Mouse (Mus musculus) limb, embryonic 12.5 days (tissue): ENCODE measurements around the gene Tor2a. TPM values are rescaled to one million over a fixed set of nuclear protein-coding genes. Genes with fewer than 3 reads are reported as not detected.

Experiments used
- ATAC-seq: fragments of 200-750 bp; cut with Nextera tagmentation; 2 replicates; pipeline ENCODE4 v1.8.0; 2017; ENCODE audit warnings: low read depth, moderate TSS enrichment; ENCODE audit not compliant: insufficient number of reproducible peaks, insufficient read depth, low FRiP score, low TSS enrichment
- H3K27ac ChIP-seq: fragments of 300-500 bp; sonication (generic); 2 replicates; pipeline ENCODE4 v1.5.1; 2016; ENCODE audit warnings: mild to moderate bottlenecking, moderate library complexity
- H3K27me3 ChIP-seq: fragments of 300-500 bp; sonication (generic); 2 replicates; pipeline ENCODE4 v1.6.1; 2016; ENCODE audit warnings: mild to moderate bottlenecking, moderate library complexity
- H3K36me3 ChIP-seq: fragments of 300-500 bp; sonication (generic); 2 replicates; pipeline ENCODE4 v1.6.1; 2016; ENCODE audit warnings: mild to moderate bottlenecking, moderate library complexity
- H3K4me1 ChIP-seq: fragments of 300-500 bp; sonication (generic); replicated peaks from 2 replicates; pipeline ENCODE4 v1.6.1; 2016
- H3K4me2 ChIP-seq: fragments of 300-500 bp; sonication (generic); 2 replicates; pipeline ENCODE4 v1.6.1; 2016; ENCODE audit warnings: mild to moderate bottlenecking, moderate library complexity
- H3K4me3 ChIP-seq: fragments of 300-500 bp; sonication (generic); replicated peaks from 2 replicates; pipeline ENCODE4 v1.5.1; 2016; ENCODE audit warnings: mild to moderate bottlenecking
- H3K9ac ChIP-seq: fragments of 300-500 bp; sonication (generic); replicated peaks from 2 replicates; pipeline ENCODE4 v1.6.1; 2016; ENCODE audit warnings: mild to moderate bottlenecking, moderate library complexity
- H3K9me3 ChIP-seq: fragments of 300-500 bp; sonication (generic); 2 replicates; pipeline ENCODE4 v1.6.1; 2016; ENCODE audit warnings: mild to moderate bottlenecking, moderate library complexity
- WGBS: fragments of 180-500 bp; shearing (Covaris S2); methylation state at CpG from one replicate; pipeline ENCODE4 v1.1.7; 2016; 5-methylcytosine and 5-hydroxymethylcytosine counted together
- polyA plus RNA-seq: library from polyadenylated mRNA; unstranded; fragments of >200 nt; fragmentation: Nextera tagmentation; extraction: Ambion mirVana; gene quantifications from 2 replicates; pipeline ENCODE4 v1.2.1, GENCODE M21; 2016

Gene Tor2a
- polyA plus RNA-seq, 1 experiment from 2014 or later, result 58.8 TPM

DNA sequence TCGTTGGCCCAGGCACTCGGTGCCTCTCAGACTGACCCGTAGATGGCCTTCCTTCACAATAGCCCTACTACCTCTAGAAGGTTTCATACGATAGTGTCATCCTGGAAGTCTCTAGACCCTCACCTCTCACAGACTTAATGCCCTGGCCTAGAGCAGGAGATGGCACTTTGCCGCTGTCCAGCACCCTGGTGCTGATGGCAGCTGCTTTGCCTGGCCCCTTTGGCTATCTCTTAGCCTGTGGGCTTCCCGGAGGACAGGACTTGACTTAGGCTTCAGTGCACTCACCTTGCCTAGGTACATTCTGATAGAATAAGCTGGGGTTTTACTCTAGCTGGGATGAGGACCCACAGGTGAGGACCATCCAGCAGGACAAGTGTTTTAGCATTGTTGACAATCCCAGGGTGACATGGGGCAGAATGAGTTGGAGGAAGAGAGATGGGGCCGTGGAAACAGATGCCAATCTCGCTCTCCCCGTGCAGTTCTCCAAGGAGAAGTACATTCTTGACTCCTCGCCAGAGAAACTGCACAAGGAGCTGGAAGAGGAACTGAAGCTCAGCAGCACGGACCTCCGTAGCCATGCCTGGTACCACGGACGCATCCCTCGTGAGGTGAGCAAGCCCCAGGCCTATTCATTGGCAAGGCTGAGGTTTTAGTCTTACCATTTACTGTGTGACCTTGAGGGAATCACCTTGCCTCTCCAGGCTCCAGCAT is 12.6 kb upstream of the Tor2a start:
- Histone ChIP-seq H3K9ac (no peak overlapping the region), H3K4me3 (no peak overlapping the region), H3K4me2 (no peak overlapping the region), H3K36me3 (peaks cover 29% of the 10 kb centered on the region), H3K27me3 (peaks cover 46% of the 10 kb centered on the region), H3K4me1 (peaks cover 20% of the 10 kb centered on the region), H3K27ac (no peak overlapping the region), H3K9me3 (no peaks in the 10 kb centered on the region)
- WGBS, result 77% methylated on average over 15 of the region's 15 CpGs
- no peak for ATAC-seq

DNA sequence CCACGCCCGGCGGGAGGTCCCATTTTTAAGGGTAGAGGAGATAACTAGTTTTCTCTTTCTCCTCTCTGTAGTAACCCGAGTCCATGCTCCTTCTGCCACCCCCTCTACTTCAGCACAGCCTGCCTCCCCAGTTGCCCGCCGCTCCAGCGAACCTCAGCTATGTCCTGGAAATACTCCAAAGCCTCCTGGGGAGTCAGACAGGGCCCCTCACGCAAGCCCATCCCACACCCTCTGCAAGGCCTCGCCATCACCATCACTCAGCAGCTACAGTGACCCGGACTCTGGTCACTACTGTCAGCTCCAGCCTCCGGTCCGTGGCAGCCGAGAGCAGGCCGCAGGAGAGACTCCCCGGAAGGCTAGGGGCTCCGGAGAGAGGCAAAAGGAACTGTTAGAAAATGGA is 8.0 kb upstream of the Tor2a start:
- Histone ChIP-seq H3K4me1 (peaks cover 19% of the 10 kb centered on the region), H3K9ac (no peak overlapping the region), H3K36me3 (peaks cover 44% of the 10 kb centered on the region), H3K27ac (no peak overlapping the region), H3K27me3 (peaks cover 7% of the 10 kb centered on the region), H3K4me2 (no peak overlapping the region), H3K9me3 (no peaks in the 10 kb centered on the region), H3K4me3 (no peak overlapping the region)
- ATAC-seq, result no peak
- 89% methylated on average over 16 of the region's 16 CpGs for WGBS

DNA sequence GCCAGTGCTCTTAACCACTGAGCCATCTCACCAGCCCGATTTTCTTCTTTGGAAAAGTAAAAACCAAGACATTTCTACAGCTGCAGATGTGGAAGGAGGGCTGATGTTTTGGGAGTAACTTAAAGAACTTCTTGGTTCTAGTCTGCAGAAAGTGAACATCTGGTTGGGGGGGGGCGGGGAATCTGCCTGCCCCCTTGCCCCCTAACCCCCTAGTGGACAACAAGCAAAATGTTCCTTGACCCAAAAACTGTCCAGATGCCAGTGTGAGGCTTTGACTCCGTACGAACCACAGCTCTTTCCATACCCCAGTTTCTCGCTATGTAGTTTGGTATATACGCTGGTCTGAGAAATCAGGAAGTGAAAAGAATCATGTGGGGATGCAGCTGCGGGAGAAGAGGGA is 6.8 kb upstream of the Tor2a start:
- ATAC-seq, result no peak
- Histone ChIP-seq H3K4me3 (no peak overlapping the region), H3K4me1 (peaks cover 19% of the 10 kb centered on the region), H3K9ac (no peak overlapping the region), H3K9me3 (no peaks in the 10 kb centered on the region), H3K4me2 (no peak overlapping the region), H3K27ac (no peak overlapping the region), H3K36me3 (peaks cover 50% of the 10 kb centered on the region), H3K27me3 (peaks cover 6% of the 10 kb centered on the region; the same call in 1 of the 2 replicates)
- WGBS, result 73% methylated on average over 7 of the region's 7 CpGs

DNA sequence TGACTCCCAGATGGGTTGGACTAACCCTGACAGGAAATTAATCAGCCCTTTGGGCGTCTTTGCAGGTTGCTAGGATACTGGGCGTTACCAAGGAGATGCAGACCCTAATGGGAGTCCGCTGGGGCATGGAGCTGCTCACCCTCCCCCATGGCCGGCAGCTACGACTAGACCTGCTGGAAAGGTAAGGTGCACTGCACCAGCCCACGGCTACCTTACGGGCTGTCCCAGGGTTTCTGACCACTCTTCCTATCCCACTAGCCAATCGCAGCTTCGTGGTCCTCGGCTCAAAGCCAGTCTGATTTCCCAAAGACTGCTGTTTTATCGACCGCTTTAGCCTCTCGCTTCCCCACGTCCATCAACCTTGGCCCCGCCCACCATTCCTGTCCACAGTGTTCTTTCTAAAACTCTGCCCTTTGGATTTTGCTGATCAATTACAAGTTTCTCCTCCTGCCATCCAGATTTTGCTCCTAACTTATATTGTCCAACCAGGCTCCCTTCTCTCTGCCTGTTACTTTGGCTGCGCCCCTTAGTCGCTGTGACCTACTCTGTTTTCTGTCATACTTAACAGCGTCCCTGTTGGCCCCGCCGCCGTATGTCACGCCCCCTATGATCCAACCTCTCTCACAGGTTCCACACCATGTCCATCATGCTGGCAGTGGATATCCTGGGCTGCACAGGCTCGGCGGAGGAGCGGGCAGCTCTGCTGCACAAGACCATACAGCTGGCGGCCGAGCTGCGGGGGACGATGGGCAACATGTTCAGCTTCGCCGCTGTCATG is 6.0 kb upstream of the Tor2a start:
- 3% methylated on average over 31 of the region's 31 CpGs for WGBS

DNA sequence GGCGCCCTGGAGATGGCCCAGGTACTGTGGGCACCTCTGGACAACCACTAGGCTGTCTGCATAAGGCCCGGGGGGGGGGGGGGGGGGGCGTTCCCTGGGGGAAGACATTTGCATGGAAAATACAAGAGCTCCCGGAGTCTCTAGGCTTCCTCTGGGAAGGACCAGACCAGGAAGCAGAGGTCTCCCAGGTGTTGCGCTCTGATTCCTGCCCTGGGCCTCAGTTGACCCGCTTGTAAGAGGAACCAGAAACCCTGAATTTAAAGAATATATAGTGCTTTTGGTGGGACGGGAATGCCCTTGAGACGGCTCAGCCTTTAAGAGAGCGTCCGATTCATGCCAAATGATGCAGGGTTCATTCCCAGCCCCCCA is 5.4 kb upstream of the Tor2a start:
- Histone ChIP-seq H3K4me1 (peaks cover 19% of the 10 kb centered on the region), H3K9ac (peak overlapping the region; percentile 58), H3K36me3 (peaks cover 36% of the 10 kb centered on the region), H3K27me3 (peaks cover 6% of the 10 kb centered on the region; the same call in 1 of the 2 replicates), H3K4me2 (peak overlapping the region; percentile 70), H3K9me3 (no peaks in the 10 kb centered on the region), H3K4me3 (peak overlapping the region; percentile 42), H3K27ac (peak overlapping the region; percentile 59)
- 14% methylated on average over 9 of the region's 10 CpGs for WGBS
- no peak for ATAC-seq

More for the DNA sequence above, 6.0 kb upstream of the Tor2a start:
- Histone ChIP-seq H3K9me3 (no peaks in the 10 kb centered on the region), H3K27me3 (peaks cover 6% of the 10 kb centered on the region; the same call in 1 of the 2 replicates), H3K4me1 (peaks cover 19% of the 10 kb centered on the region), H3K4me3 (peak overlapping the region; percentile 42), H3K36me3 (peaks cover 42% of the 10 kb centered on the region), H3K27ac (peak overlapping the region; percentile 59), H3K4me2 (peak overlapping the region; percentile 70), H3K9ac (peak overlapping the region; percentile 58)
- ATAC-seq, result peak; percentile 81

DNA sequence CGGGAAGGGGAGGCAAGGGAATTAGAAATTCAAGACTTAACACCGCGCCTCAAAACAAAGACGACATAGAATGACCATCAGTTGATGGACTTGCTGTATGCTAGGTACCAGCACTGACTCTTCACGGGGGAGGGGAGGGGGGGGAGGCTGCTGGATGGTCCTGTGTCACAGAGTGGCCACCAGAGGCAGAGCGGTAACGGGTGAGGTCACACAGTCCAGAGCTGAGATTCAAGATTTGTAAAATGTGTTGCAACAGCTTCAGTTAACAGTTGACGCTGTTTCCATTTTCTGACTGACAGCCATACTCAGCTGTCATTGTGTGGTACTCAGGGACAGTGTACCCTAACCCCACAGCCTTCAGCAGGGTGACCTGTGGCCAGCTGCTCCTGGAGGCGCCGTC is 4.9 kb upstream of the Tor2a start:
- H3K36me3 ChIP-seq, result peaks cover 30% of the 10 kb centered on the region
- peaks cover 19% of the 10 kb centered on the region for H3K4me1 ChIP-seq
- no peak for ATAC-seq
- WGBS, result 69% methylated on average over 10 of the region's 10 CpGs
- H3K4me3 ChIP-seq, result peak overlapping the region; percentile 42
- peaks cover 6% of the 10 kb centered on the region; the same call in 1 of the 2 replicates for H3K27me3 ChIP-seq
- no peak overlapping the region for H3K27ac ChIP-seq
- H3K9ac ChIP-seq, result no peak overlapping the region
- H3K9me3 ChIP-seq, result no peaks in the 10 kb centered on the region
- H3K4me2 ChIP-seq, result peak overlapping the region; percentile 70

DNA sequence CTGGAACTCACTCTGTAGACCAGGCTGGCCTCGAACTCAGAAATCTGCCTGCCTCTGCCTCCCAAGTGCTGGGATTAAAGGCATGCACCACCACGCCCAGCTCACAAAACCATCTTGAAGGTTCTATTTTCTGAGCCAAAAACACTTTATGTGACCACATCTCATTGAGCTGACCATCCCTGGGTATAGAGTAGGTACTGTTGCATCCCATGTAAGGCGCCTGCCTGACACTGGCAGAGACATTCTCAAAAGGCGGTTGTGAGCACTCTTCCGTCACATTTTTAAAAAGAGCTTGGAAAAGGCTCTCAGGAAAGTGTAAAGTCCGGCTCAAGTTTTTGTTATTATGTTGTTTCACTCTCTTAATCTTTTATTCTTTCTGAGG is 369 bp upstream of the Tor2a start:
- peaks cover 6% of the 10 kb centered on the region; the same call in 1 of the 2 replicates for H3K27me3 ChIP-seq
- H3K9me3 ChIP-seq, result no peaks in the 10 kb centered on the region
- peaks cover 41% of the 10 kb centered on the region for H3K36me3 ChIP-seq
- no peak overlapping the region for H3K9ac ChIP-seq
- peaks cover 23% of the 10 kb centered on the region for H3K4me1 ChIP-seq
- no peak overlapping the region for H3K4me3 ChIP-seq
- no peak overlapping the region for H3K27ac ChIP-seq
- WGBS, result 35% methylated on average over 6 of the region's 6 CpGs
- peak; percentile 12; the same call in 1 of the 2 replicates for ATAC-seq
- peak overlapping the region; percentile 57; the same call in 1 of the 2 replicates for H3K4me2 ChIP-seq

DNA sequence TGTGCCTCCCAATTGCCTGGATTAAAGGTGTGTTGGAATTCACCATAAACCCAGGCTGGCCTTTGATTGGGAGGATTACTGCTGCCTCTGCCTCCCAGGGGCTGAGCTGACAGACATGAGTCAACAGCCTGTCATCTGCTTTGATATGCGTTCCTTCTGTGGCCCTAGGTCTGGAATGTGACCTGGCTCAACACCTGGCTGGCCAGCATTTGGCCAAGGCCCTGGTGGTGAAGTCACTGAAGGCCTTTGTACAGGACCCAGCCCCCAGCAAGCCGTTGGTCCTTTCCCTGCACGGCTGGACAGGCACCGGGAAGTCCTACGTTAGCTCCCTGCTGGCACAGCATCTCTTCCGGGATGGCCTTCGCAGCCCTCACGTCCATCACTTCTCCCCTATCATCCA is 1.5 kb downstream of the Tor2a start:
- no peak overlapping the region for H3K9ac ChIP-seq
- no peak overlapping the region for H3K4me2 ChIP-seq
- no peak for ATAC-seq
- H3K4me1 ChIP-seq, result peaks cover 14% of the 10 kb centered on the region
- H3K36me3 ChIP-seq, result peaks cover 50% of the 10 kb centered on the region
- H3K9me3 ChIP-seq, result no peaks in the 10 kb centered on the region
- no peaks in the 10 kb centered on the region for H3K27me3 ChIP-seq
- WGBS, result 76% methylated on average over 8 of the region's 8 CpGs
- no peak overlapping the region for H3K27ac ChIP-seq
- no peak overlapping the region for H3K4me3 ChIP-seq

DNA sequence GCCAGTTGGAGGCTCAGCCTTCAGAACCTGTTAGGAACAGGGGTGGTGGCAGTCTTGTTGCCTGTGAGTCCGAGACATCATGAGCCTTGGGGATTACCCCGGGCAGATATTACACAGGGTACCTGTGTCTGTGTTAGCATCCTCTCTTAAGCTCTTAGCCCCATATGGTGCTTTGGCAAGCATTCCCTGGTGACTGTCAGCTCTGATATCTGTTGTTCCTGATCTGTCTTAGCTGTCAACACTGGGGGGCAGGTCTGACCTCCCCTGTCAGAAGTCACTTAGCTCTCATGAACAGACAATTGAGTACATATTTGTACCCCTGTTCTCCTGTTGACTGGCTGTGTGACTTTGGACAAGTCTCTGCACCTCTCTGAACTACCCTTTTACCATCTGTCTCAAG is 2.0 kb downstream of the Tor2a start:
- H3K27me3 ChIP-seq, result no peaks in the 10 kb centered on the region
- peaks cover 14% of the 10 kb centered on the region for H3K4me1 ChIP-seq
- ATAC-seq, result no peak
- no peak overlapping the region for H3K9ac ChIP-seq
- WGBS, result 80% methylated on average over 2 of the region's 2 CpGs
- H3K27ac ChIP-seq, result no peak overlapping the region
- no peak overlapping the region for H3K4me2 ChIP-seq
- no peaks in the 10 kb centered on the region for H3K9me3 ChIP-seq
- H3K4me3 ChIP-seq, result no peak overlapping the region
- peaks cover 49% of the 10 kb centered on the region for H3K36me3 ChIP-seq

DNA sequence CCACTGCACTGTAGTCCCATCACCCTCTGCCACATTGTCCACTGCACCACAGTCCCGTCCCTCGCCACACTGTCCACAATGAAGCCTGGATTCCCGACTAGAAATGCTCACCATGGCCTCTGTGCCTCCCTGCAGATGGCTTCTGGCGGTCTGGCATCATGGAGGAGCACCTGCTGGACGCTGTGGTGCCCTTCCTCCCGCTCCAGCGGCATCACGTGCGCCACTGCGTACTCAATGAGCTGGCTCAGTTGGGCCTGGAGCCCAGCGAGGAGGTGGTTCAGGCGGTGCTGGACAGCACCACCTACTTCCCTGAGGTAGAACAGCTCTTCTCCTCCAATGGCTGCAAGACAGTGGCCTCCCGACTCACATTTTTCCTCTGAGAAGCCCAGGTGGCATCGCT is 4.3 kb downstream of the Tor2a start:
- no peak for ATAC-seq
- no peak overlapping the region for H3K27ac ChIP-seq
- 92% methylated on average over 14 of the region's 14 CpGs for WGBS
- peaks cover 39% of the 10 kb centered on the region for H3K36me3 ChIP-seq
- H3K9me3 ChIP-seq, result no peaks in the 10 kb centered on the region
- H3K27me3 ChIP-seq, result no peaks in the 10 kb centered on the region
- peaks cover 14% of the 10 kb centered on the region for H3K4me1 ChIP-seq
- H3K4me2 ChIP-seq, result no peak overlapping the region
- H3K9ac ChIP-seq, result no peak overlapping the region
- no peak overlapping the region for H3K4me3 ChIP-seq

DNA sequence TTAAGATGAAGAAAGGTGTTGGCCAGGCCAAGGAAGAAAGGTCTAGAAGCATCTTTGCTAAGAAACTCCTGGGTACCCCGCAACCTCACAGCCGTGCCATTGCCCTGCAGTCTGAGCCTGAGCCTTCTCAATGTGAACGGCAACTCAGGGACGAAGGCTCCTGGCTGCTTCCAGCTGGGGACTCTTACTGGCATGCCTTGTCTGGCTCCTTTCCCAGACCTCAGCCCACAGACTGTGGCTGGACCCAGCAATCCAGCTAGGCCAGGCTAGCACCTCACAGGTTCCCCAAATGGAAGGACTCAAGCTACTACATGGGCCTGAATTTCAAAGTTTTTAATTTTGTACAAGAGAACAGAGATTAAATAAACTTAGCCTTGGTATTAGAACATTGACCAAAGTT is 4.8 kb downstream of the Tor2a start:
- Histone ChIP-seq H3K27me3 (no peaks in the 10 kb centered on the region), H3K9me3 (no peaks in the 10 kb centered on the region), H3K36me3 (peaks cover 39% of the 10 kb centered on the region), H3K27ac (no peak overlapping the region), H3K4me3 (no peak overlapping the region), H3K4me1 (peaks cover 15% of the 10 kb centered on the region), H3K4me2 (no peak overlapping the region), H3K9ac (no peak overlapping the region)
- 92% methylated on average over 4 of the region's 4 CpGs for WGBS
- ATAC-seq, result no peak
